Mouse (Mus musculus) MEL (cell line): ENCODE data around the gene CK137956.

Experiments
- CHD2 ChIP-seq: IDR thresholded peaks from 2 replicates; pipeline ENCODE4 v1.6.1; 2011; ENCODE audit warnings: low read length, improper control_type of control experiment
- CTCF ChIP-seq, 3 experiments: IDR thresholded peaks in 2 of 3; conservative IDR thresholded peaks in 1 of 3; 2 replicates each; pipeline ENCODE4 v1.5.1; 2011 to 2012; ENCODE audit warnings: low read length in 3 of 3, low read depth in 2 of 3, mild to moderate bottlenecking in 2 of 3, improper control_type of control experiment in 1 of 3, inconsistent platforms in 1 of 3, mixed read lengths in 1 of 3, moderate library complexity in 1 of 3; ENCODE audit not compliant: control insufficient read depth in 1 of 3, insufficient read depth in 1 of 3, poor library complexity in 1 of 3, severe bottlenecking in 1 of 3
- ETS1 ChIP-seq: IDR thresholded peaks from 2 replicates; pipeline ENCODE4 v1.6.1; 2012; ENCODE audit warnings: low read depth, mild to moderate bottlenecking, inconsistent platforms, low read length, improper control_type of control experiment, moderate library complexity
- GATA1 ChIP-seq: IDR thresholded peaks from 2 replicates; pipeline ENCODE4 v1.6.1; 2011; ENCODE audit warnings: low read depth, low read length, improper control_type of control experiment

DNA sequence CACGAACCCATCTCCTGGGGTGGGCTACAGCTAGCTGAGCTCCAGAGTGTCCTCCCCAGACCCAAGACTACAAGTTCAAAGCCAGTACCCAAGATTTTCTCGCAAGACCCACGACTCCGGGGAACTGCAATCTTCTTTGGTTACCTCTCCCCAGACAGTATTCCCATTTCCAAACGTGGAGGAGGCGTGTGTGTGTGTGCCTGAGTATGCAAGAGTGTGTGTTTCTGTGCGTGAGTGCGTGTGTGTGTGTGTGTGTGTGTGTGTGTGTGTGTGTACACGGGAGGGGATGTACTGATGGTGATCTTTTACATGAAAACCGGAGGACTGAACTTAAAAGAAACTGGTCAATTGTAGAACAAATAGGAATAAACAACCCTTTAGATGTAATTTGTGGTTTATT, 16.5 kb upstream of the CK137956 start:
- TF ChIP-seq GATA1 (no peak), ETS1 (no peak), CHD2 (no peak), CTCF (IDR thresholded peaks at IDR 0.05 in 2 of 3, conservative IDR thresholded peaks at IDR 0.05 in 1 of 3; ENCODE audit: control insufficient read depth in 1 of 3, insufficient read depth in 1 of 3, low read depth in 2 of 3, low read length in 3 of 3, poor library complexity in 1 of 3, severe bottlenecking in 1 of 3) (no peak)
